Mouse (Mus musculus) lung, postnatal 4 days (tissue): ENCODE measurements around the gene Bbs2.
A peak's percentile ranks its signal among the peaks of the same experiment; 100 is the strongest.

ENCODE experiments used
- DNase-seq, 2 experiments: peaks; one replicate each; pipeline ENCODE4 v3.0.0; 2021

Bbs2 gene

GRCm38 (mm10) chr8:94094281-94094680 lies 4.4 kb downstream of the Bbs2 start:
- DNase-seq: no peak

- no peak for DNase-seq
These were observed 5.9 kb downstream of the Bbs2 start for GRCm38 (mm10) chr8:94092848-94093247.

- no peak for DNase-seq
These were observed 9.0 kb downstream of the Bbs2 start for GRCm38 (mm10) chr8:94089715-94090114.

- DNase-seq: no peak
These were observed 10.8 kb downstream of the Bbs2 start for GRCm38 (mm10) chr8:94087964-94088363.

- no peak for DNase-seq
These were observed 22.1 kb downstream of the Bbs2 start for GRCm38 (mm10) chr8:94076461-94077192.

GRCm38 (mm10) chr8:94068793-94069192 lies 29.9 kb downstream of the Bbs2 start:
- no peak for DNase-seq

- DNase-seq: no peak
These were observed 32.4 kb downstream of the Bbs2 start for GRCm38 (mm10) chr8:94066121-94066863.

- peak in 1 of 2 experiments; percentile 60 for DNase-seq
These were observed 41.4 kb downstream of the Bbs2 start for GRCm38 (mm10) chr8:94057157-94057854.

GRCm38 (mm10) chr8:94052696-94053095 lies 46.0 kb downstream of the Bbs2 start:
- no peak for DNase-seq

GRCm38 (mm10) chr8:94047845-94048244 lies 50.9 kb downstream of the Bbs2 start:
- DNase-seq: peak in 1 of 2 experiments; percentile 33

- DNase-seq: peak in 1 of 2 experiments; percentile 9
These were observed 60.9 kb downstream of the Bbs2 start for GRCm38 (mm10) chr8:94037806-94038205.

GRCm38 (mm10) chr8:94036944-94037524 lies 61.7 kb downstream of the Bbs2 start, which contains the start of the genes Nudt21 and Ogfod1:
Gene Nudt21 (minus strand): TSS chr8:94037031.
Gene Ogfod1 (plus strand): TSS chr8:94037198.
- peak; percentile 95 for DNase-seq

GRCm38 (mm10) chr8:94036541-94036940 lies 62.2 kb downstream of the Bbs2 start:
- peak; percentile 74 to 80 for DNase-seq

GRCm38 (mm10) chr8:94035200-94035599 lies 63.5 kb downstream of the Bbs2 start:
- no peak for DNase-seq

- no peak for DNase-seq
These were observed 65.1 kb downstream of the Bbs2 start for GRCm38 (mm10) chr8:94033601-94034000.

GRCm38 (mm10) chr8:94029701-94030100 lies 69.0 kb downstream of the Bbs2 start:
- no peak for DNase-seq

GRCm38 (mm10) chr8:94023916-94024315 lies 74.8 kb downstream of the Bbs2 start:
- no peak for DNase-seq
